Comparison of ENCODE assay signal across 10 mouse cellular contexts in the genomic region with DNA sequence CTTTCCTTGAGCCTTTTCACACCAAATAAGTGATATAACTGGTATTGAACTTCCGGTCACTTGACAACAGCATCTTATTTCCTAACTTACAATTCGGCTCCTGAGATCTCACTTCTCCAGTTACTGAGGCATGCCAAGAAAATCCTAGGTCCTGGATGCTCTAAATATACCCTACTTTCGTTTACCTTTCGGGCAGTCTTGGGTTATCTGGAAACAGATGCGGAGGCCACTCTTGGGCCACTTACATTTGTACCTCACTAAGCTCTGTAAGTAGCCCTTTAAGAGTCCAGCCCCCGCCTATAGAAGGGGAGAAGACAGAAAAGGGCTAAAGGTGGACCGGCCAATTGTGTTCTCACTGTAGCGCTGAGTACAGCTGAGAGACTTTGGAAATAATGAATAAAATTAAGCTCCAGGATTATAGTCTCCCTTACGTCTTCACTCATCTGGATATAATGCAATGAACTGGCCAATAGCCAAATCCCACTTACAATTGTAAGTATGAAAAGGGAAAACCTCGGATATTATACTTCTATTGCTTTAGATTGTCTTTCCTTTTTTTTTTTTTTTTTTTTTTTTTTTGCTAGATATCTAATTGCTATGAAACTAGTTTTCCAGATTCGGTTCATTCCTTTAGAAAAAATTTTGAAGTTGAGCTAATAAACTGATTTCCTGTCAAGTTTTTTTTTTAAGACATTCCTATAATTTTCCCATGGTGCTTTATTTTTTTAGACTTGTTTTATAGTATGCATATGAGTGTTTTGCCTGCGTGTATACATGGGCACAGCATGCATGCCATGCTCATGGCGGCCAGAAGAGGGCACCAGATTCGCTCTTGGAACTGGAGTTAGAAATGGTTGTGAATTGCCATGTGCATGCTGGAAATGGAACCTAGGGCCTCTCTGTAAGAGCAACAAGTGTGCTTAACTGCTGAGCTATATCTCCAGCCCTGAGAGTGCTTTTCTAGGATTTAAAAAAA. TPM values are rescaled to one million over a fixed set of nuclear protein-coding genes. Genes with fewer than 3 reads are reported as not detected.
DNase-seq lines count a peak whose midpoint lies in the region; ATAC-seq and TF ChIP-seq lines count a peak whose summit lies in the region.
"Had no signal": no experiment of that assay in that cellular context is flagged by ENCODE, and none has a peak within 500 bp of the region (broad histone marks: within the 10 kb centered on the region; RNA-seq: fewer than 3 reads in every experiment).

No protein-coding gene starts in this region.

- no peaks in the 10 kb centered on the region for H3K36me3 ChIP-seq in hindbrain, embryonic 10.5 days
- H3K36me3 ChIP-seq in hindbrain, embryonic 12.5 days = no peaks in the 10 kb centered on the region
- H3K36me3 ChIP-seq in ES-Bruce4 (ENCODE audit: control insufficient read depth, insufficient read depth, low read length, poor library complexity, severe bottlenecking) = no peaks in the 10 kb centered on the region

- H3K27me3 ChIP-seq in hindbrain, embryonic 10.5 days (ENCODE audit: insufficient read depth, poor library complexity, severe bottlenecking) = no peaks in the 10 kb centered on the region
- no peaks in the 10 kb centered on the region for H3K27me3 ChIP-seq in hindbrain, embryonic 12.5 days
- H3K27me3 ChIP-seq in ES-Bruce4 (ENCODE audit: control insufficient read depth, insufficient read depth, low read length, poor library complexity, severe bottlenecking) = no peaks in the 10 kb centered on the region

- TF ChIP-seq EP300 in ES-Bruce4 (IDR thresholded peaks at IDR 0.05; ENCODE audit: insufficient read depth, low read depth, low read length) = no peak

- TF ChIP-seq CTCF in ES-Bruce4 (IDR thresholded peaks at IDR 0.05; ENCODE audit: low read depth, low read length) = peak; percentile 93

- no peak for ATAC-seq in hindbrain, embryonic 12.5 days (ENCODE audit: low FRiP score)
- peak; percentile 87 for ATAC-seq in megakaryocyte-erythroid progenitor cell, adult 5-6 weeks (replicated peaks; ENCODE audit: low FRiP score, low TSS enrichment, poor library complexity, severe bottlenecking)

- TF ChIP-seq POLR2A in ES-Bruce4 (IDR thresholded peaks at IDR 0.05; ENCODE audit: insufficient read depth, low read length) = no peak

- no peaks in the 10 kb centered on the region for H3K4me1 ChIP-seq in hindbrain, embryonic 10.5 days (replicated peaks)
- no peaks in the 10 kb centered on the region for H3K4me1 ChIP-seq in hindbrain, embryonic 12.5 days
- H3K4me1 ChIP-seq in ES-Bruce4 (ENCODE audit: control insufficient read depth, insufficient read depth, low read length) = no peaks in the 10 kb centered on the region

- H3K9me3 ChIP-seq in hindbrain, embryonic 10.5 days = no peaks in the 10 kb centered on the region
- H3K9me3 ChIP-seq in hindbrain, embryonic 12.5 days (replicated peaks) = no peaks in the 10 kb centered on the region
- H3K9me3 ChIP-seq in ES-Bruce4 (replicated peaks; ENCODE audit: control insufficient read depth, insufficient read depth, low read length, poor library complexity, severe bottlenecking) = no peaks in the 10 kb centered on the region

- DNase-seq in hindbrain, embryonic 10.5 days (ENCODE audit: low spot score) = peak; percentile 77
- peak; percentile 37 for DNase-seq in c-Kit-negative CD71-positive TER-119-positive erythroid progenitor cells, embryonic 14.5 days (ENCODE audit: low read depth, low spot score)
- peak; percentile 70 for DNase-seq in gastrocnemius, postnatal 10 days
- DNase-seq in layer of hippocampus, adult 9-10 months (ENCODE audit: low spot score) = peak; percentile 53
- peak; percentile 79 for DNase-seq in testis, postnatal 10 days (ENCODE audit: low spot score)

- H3K9ac ChIP-seq in hindbrain, embryonic 12.5 days = no peak overlapping the region
- no peak overlapping the region for H3K9ac ChIP-seq in ES-Bruce4 (ENCODE audit: low read depth, poor library complexity, severe bottlenecking)

- no peak overlapping the region for H3K4me2 ChIP-seq in hindbrain, embryonic 12.5 days (replicated peaks)

- no peak overlapping the region for H3K27ac ChIP-seq in hindbrain, embryonic 10.5 days
- H3K27ac ChIP-seq in hindbrain, embryonic 12.5 days = no peak overlapping the region
- H3K27ac ChIP-seq in ES-Bruce4 (ENCODE audit: insufficient read depth, low read length) = no peak overlapping the region
- H3K27ac ChIP-seq: macrophage had no signal

- WGBS in hindbrain, embryonic 10.5 days = 63% methylated on average over 14 of the region's 14 CpGs
- WGBS in hindbrain, embryonic 12.5 days = 60% methylated on average over 14 of the region's 14 CpGs

- H3K4me3 ChIP-seq in hindbrain, embryonic 10.5 days = no peak overlapping the region
- no peak overlapping the region for H3K4me3 ChIP-seq in hindbrain, embryonic 12.5 days
- no peak overlapping the region for H3K4me3 ChIP-seq in ES-Bruce4 (ENCODE audit: low read depth, low read length)
- H3K4me3 ChIP-seq: erythroblast, embryonic 14.5 days had no signal

RNA-seq across cellular contexts. Expression of a gene that starts 17.5 kb away (rescaled TPM):
- 31.1 and 31.5 TPM in 2 replicates for polyA plus RNA-seq in hindbrain, embryonic 10.5 days (2016; fragmentation: Nextera tagmentation; extraction: Ambion mirVana)
- 40.7 and 44.9 TPM in 2 replicates for polyA plus RNA-seq in hindbrain, embryonic 12.5 days (2016; fragmentation: Nextera tagmentation; extraction: Ambion mirVana)
- polyA plus RNA-seq in ES-Bruce4 (2011; ENCODE audit: insufficient read depth, insufficient read length, low read depth, missing spikeins) = 36.9 and 42.5 TPM in 2 replicates
- 10 to 100 TPM; 64.8 to 76.4 TPM for total RNA-seq in gastrocnemius, postnatal 10 days (2021)
- total RNA-seq in megakaryocyte-erythroid progenitor cell, adult 5-6 weeks (2014; fragmentation: Nextera tagmentation) = 11.5 and 18.0 TPM in 2 replicates
- total RNA-seq in megakaryocyte-erythroid progenitor cell, adult 5-6 weeks (2017) = 10.5 and 15.9 TPM in 2 replicates
